Mouse (Mus musculus) hindbrain, embryonic 15.5 days (tissue): ENCODE data around the gene Etv4. TPM values are rescaled to one million over a fixed set of nuclear protein-coding genes. Genes with fewer than 3 reads are reported as not detected.

ENCODE experiments used
- ATAC-seq: fragments of 200-750 bp; cut with Nextera tagmentation; 2 replicates; pipeline ENCODE4 v1.8.0; 2017; ENCODE audit warnings: low read depth, moderate number of reproducible peaks, moderate TSS enrichment; ENCODE audit not compliant: low FRiP score
- H3K27ac ChIP-seq: fragments of 300-500 bp; sonication (generic); replicated peaks from 2 replicates; pipeline ENCODE4 v1.5.1; 2015; ENCODE audit warnings: mild to moderate bottlenecking, inconsistent platforms
- H3K27me3 ChIP-seq: fragments of 300-500 bp; sonication (generic); 2 replicates; pipeline ENCODE4 v1.6.1; 2015; ENCODE audit warnings: control low read depth, inconsistent platforms
- H3K36me3 ChIP-seq: fragments of 300-500 bp; sonication (generic); 2 replicates; pipeline ENCODE4 v1.6.1; 2015; ENCODE audit warnings: control low read depth, inconsistent platforms
- H3K4me1 ChIP-seq: fragments of 300-500 bp; sonication (generic); replicated peaks from 2 replicates; pipeline ENCODE4 v1.6.1; 2015; ENCODE audit warnings: control low read depth, inconsistent platforms
- H3K4me2 ChIP-seq: fragments of 300-500 bp; sonication (generic); 2 replicates; pipeline ENCODE4 v1.6.1; 2015; ENCODE audit warnings: moderate library complexity, mild to moderate bottlenecking, inconsistent platforms
- H3K4me3 ChIP-seq: fragments of 300-500 bp; sonication (generic); 2 replicates; pipeline ENCODE4 v1.5.1; 2015; ENCODE audit warnings: mild to moderate bottlenecking, inconsistent platforms
- H3K9ac ChIP-seq: fragments of 300-500 bp; sonication (generic); 2 replicates; pipeline ENCODE4 v1.6.1; 2015; ENCODE audit warnings: inconsistent platforms
- H3K9me3 ChIP-seq: fragments of 300-500 bp; sonication (generic); 2 replicates; pipeline ENCODE4 v1.6.1; 2016; ENCODE audit warnings: control low read depth, inconsistent platforms
- WGBS: fragments of 180-500 bp; shearing (Covaris S2); methylation state at CpG from one replicate; pipeline ENCODE4 v1.1.7; 2015; 5-methylcytosine and 5-hydroxymethylcytosine counted together
- polyA plus RNA-seq: library from polyadenylated mRNA; unstranded; fragments of >200 nt; fragmentation: Nextera tagmentation; extraction: Ambion mirVana; gene quantifications from 2 replicates; pipeline ENCODE4 v1.2.1, GENCODE M21; 2015

Etv4 gene
- polyA plus RNA-seq, 1 experiment from 2014 or later = 21.3 TPM

GRCm38 (mm10) chr11:101809060-101809828 is 24.1 kb upstream of the Etv4 start:
- Histone ChIP-seq H3K36me3 (no peaks in the 10 kb centered on the region), H3K4me3 (no peak overlapping the region), H3K9ac (no peak overlapping the region), H3K27me3 (peaks cover 10% of the 10 kb centered on the region; the same call in 1 of the 2 replicates), H3K27ac (no peak overlapping the region), H3K4me1 (peaks cover 6% of the 10 kb centered on the region; the same call in 1 of the 2 replicates), H3K4me2 (no peak overlapping the region), H3K9me3 (no peaks in the 10 kb centered on the region)
- no peak for ATAC-seq
- 36% methylated on average over 15 of the region's 15 CpGs for WGBS

- no peaks in the 10 kb centered on the region for H3K36me3 ChIP-seq
- no peak overlapping the region for H3K9ac ChIP-seq
- H3K27ac ChIP-seq = no peak overlapping the region
- no peaks in the 10 kb centered on the region for H3K9me3 ChIP-seq
- peaks cover 6% of the 10 kb centered on the region; the same call in 1 of the 2 replicates for H3K4me1 ChIP-seq
- no peak overlapping the region for H3K4me3 ChIP-seq
- no peak overlapping the region for H3K4me2 ChIP-seq
- no peaks in the 10 kb centered on the region for H3K27me3 ChIP-seq
- no peak for ATAC-seq
- WGBS = 85% methylated on average over 10 of the region's 10 CpGs
Measured at GRCm38 (mm10) chr11:101807266-101807665, 22.1 kb upstream of the Etv4 start.

- WGBS = 70% methylated on average over 12 of the region's 12 CpGs
- H3K4me3 ChIP-seq = no peak overlapping the region
- no peaks in the 10 kb centered on the region for H3K9me3 ChIP-seq
Measured at GRCm38 (mm10) chr11:101806741-101807140, 21.6 kb upstream of the Etv4 start.

GRCm38 (mm10) chr11:101805113-101805704 is 20.0 kb upstream of the Etv4 start:
- no peak for ATAC-seq
- no peak overlapping the region for H3K4me2 ChIP-seq
- H3K4me1 ChIP-seq = peaks cover 10% of the 10 kb centered on the region; the same call in 1 of the 2 replicates
- no peak overlapping the region for H3K27ac ChIP-seq
- H3K27me3 ChIP-seq = no peaks in the 10 kb centered on the region
- H3K36me3 ChIP-seq = no peaks in the 10 kb centered on the region
- WGBS = 90% methylated on average over 8 of the region's 8 CpGs
- no peak overlapping the region for H3K4me3 ChIP-seq
- no peaks in the 10 kb centered on the region for H3K9me3 ChIP-seq
- H3K9ac ChIP-seq = no peak overlapping the region

More at GRCm38 (mm10) chr11:101806741-101807140, 21.6 kb upstream of the Etv4 start:
- H3K36me3 ChIP-seq = no peaks in the 10 kb centered on the region
- no peak overlapping the region for H3K27ac ChIP-seq
- no peak overlapping the region for H3K9ac ChIP-seq
- H3K4me1 ChIP-seq = peaks cover 6% of the 10 kb centered on the region; the same call in 1 of the 2 replicates
- H3K4me2 ChIP-seq = no peak overlapping the region
- ATAC-seq = no peak
- no peaks in the 10 kb centered on the region for H3K27me3 ChIP-seq

- Histone ChIP-seq H3K27me3 (no peaks in the 10 kb centered on the region), H3K4me3 (no peak overlapping the region), H3K36me3 (no peaks in the 10 kb centered on the region), H3K27ac (no peak overlapping the region), H3K9me3 (no peaks in the 10 kb centered on the region), H3K9ac (no peak overlapping the region), H3K4me2 (no peak overlapping the region), H3K4me1 (0 out of 2 replicates have a peak, but pooled peaks cover 4% of the 10 kb centered on the region)
- no peak for ATAC-seq
- WGBS = 6% methylated on average over 5 of the region's 5 CpGs
Measured at GRCm38 (mm10) chr11:101801386-101801785, 16.2 kb upstream of the Etv4 start.

- Histone ChIP-seq H3K9ac (no peak overlapping the region), H3K4me1 (0 out of 2 replicates have a peak, but pooled peaks cover 4% of the 10 kb centered on the region), H3K4me3 (no peak overlapping the region), H3K4me2 (no peak overlapping the region), H3K36me3 (no peaks in the 10 kb centered on the region), H3K27ac (no peak overlapping the region), H3K9me3 (no peaks in the 10 kb centered on the region), H3K27me3 (no peaks in the 10 kb centered on the region)
- ATAC-seq = no peak
- WGBS = 45% methylated on average over 8 of the region's 8 CpGs
Measured at GRCm38 (mm10) chr11:101798083-101798482, 12.9 kb upstream of the Etv4 start.

GRCm38 (mm10) chr11:101797355-101797754 is 12.2 kb upstream of the Etv4 start:
- Histone ChIP-seq H3K9ac (no peak overlapping the region), H3K27ac (no peak overlapping the region), H3K36me3 (no peaks in the 10 kb centered on the region), H3K4me1 (0 out of 2 replicates have a peak, but pooled peaks cover 4% of the 10 kb centered on the region), H3K9me3 (no peaks in the 10 kb centered on the region), H3K4me2 (no peak overlapping the region), H3K27me3 (no peaks in the 10 kb centered on the region), H3K4me3 (no peak overlapping the region)
- 84% methylated on average over 2 of the region's 2 CpGs for WGBS
- no peak for ATAC-seq

GRCm38 (mm10) chr11:101790811-101791526 is 5.8 kb upstream of the Etv4 start:
- peak; percentile 52; the same call in 1 of the 2 replicates for ATAC-seq
- peak overlapping the region; percentile 16 for H3K4me2 ChIP-seq
- H3K4me1 ChIP-seq = peaks cover 17% of the 10 kb centered on the region
- peaks cover 34% of the 10 kb centered on the region for H3K27me3 ChIP-seq
- no peak overlapping the region for H3K4me3 ChIP-seq
- 40% methylated on average over 19 of the region's 19 CpGs for WGBS
- no peak overlapping the region for H3K9ac ChIP-seq
- H3K9me3 ChIP-seq = no peaks in the 10 kb centered on the region
- H3K27ac ChIP-seq = peak overlapping the region; percentile 61
- no peaks in the 10 kb centered on the region for H3K36me3 ChIP-seq

- Histone ChIP-seq H3K27me3 (peaks cover 61% of the 10 kb centered on the region), H3K27ac (no peak overlapping the region), H3K4me3 (no peak overlapping the region), H3K9ac (no peak overlapping the region), H3K4me1 (peaks cover 39% of the 10 kb centered on the region), H3K4me2 (no peak overlapping the region), H3K9me3 (no peaks in the 10 kb centered on the region), H3K36me3 (no peaks in the 10 kb centered on the region)
- ATAC-seq = no peak
- 78% methylated on average over 1 of the region's 1 CpGs for WGBS
Measured at GRCm38 (mm10) chr11:101787432-101787831, 2.3 kb upstream of the Etv4 start.

GRCm38 (mm10) chr11:101786651-101787050 is 1.5 kb upstream of the Etv4 start:
- Histone ChIP-seq H3K4me3 (no peak overlapping the region), H3K27me3 (peaks cover 69% of the 10 kb centered on the region), H3K27ac (no peak overlapping the region), H3K9me3 (no peaks in the 10 kb centered on the region), H3K4me1 (peaks cover 37% of the 10 kb centered on the region), H3K36me3 (no peaks in the 10 kb centered on the region), H3K4me2 (no peak overlapping the region), H3K9ac (no peak overlapping the region)
- WGBS = 61% methylated on average over 7 of the region's 7 CpGs
- ATAC-seq = no peak

- ATAC-seq = no peak
- no peak overlapping the region for H3K27ac ChIP-seq
- no peaks in the 10 kb centered on the region for H3K36me3 ChIP-seq
- H3K9me3 ChIP-seq = no peaks in the 10 kb centered on the region
- peak overlapping the region; percentile 91 for H3K4me2 ChIP-seq
- peaks cover 29% of the 10 kb centered on the region for H3K4me1 ChIP-seq
- 5% methylated on average over 7 of the region's 7 CpGs for WGBS
- H3K27me3 ChIP-seq = peaks cover 76% of the 10 kb centered on the region
- H3K9ac ChIP-seq = no peak overlapping the region
- H3K4me3 ChIP-seq = peak overlapping the region; percentile 50
Measured at GRCm38 (mm10) chr11:101785852-101786205, 658 bp upstream of the Etv4 start.
